Mouse (Mus musculus) embryonic stem cell, embryonic (primary cell): ENCODE measurements around the gene Lhpp.

ENCODE experiments used
- CTCF ChIA-PET, 4 experiments: fragments of 300-600 bp in 2 of 4; fragments of 350-600 bp in 2 of 4; sonication (Branson Sonifier 250); formaldehyde crosslinking; loops; one replicate each; lab custom pipeline; 2022; ENCODE audit warnings: inconsistent platforms in 2 of 4; lab: Charles Lee
- POLR2A ChIA-PET, 4 experiments: fragments of 300-600 bp in 2 of 4; fragments of 350-600 bp in 2 of 4; sonication (Branson Sonifier 250); formaldehyde crosslinking; loops; one replicate each; lab custom pipeline; 2022; ENCODE audit warnings: antibody characterized with exemption in 4 of 4, inconsistent platforms in 1 of 4; lab: Charles Lee

The Lhpp gene

GRCm38 (mm10) chr7:132679549-132679948 is 69.1 kb downstream of the Lhpp start:
- CTCF ChIA-PET, result no interaction called here
- POLR2A ChIA-PET, result no interaction called here

DNA sequence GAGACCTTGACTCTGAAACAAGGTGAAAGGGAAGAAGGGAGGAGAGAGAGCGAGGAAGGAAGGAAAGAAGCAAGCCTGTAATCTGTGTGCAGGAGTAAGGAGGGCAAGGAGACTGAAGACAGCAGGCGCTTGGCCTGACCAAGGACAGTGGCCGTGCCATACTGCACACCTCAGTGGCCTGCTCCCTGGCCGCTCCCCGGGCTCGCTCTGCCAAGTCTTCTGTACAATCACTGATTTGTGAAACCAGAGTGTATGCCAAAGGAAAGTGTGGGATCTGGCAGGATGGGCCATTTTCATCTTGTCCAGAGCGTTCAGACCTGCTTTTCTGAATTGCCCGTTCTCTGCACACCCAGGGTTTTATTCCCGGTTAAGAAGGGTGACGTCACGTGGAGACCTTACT is 70.9 kb downstream of the Lhpp start:
- ChIA-PET CTCF (no interaction called here), POLR2A (interaction anchor here in 1 of 4 experiments (0.6 kb wide), 1 partner anchor 27 kb away, joined by 3 read pairs; no protein-coding TSS in a partner anchor)

DNA sequence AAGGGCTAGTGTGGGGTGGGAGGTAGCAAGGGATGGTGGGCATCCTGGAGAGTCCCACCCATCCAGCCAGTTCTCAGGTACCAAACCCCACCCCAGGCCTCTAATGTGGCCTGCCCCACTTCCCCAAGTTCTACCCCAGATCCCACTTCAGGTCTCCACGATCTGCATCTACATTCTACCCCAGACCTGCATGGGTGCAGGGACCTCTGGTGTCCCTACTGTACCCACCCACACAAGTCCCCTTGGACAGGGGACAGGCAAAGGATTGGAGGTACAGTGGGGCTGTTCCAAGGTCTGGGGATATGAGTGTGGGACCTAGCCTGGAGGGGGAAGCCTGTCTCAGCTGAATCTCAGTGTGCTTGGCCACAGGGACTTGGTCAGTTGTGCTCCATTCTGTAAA is 71.4 kb downstream of the Lhpp start:
- ChIA-PET CTCF (interaction anchor here in 1 of 4 experiments (1.2 kb wide), 1 partner anchor 8 kb away, joined by 3 read pairs; no protein-coding TSS in a partner anchor), POLR2A (no interaction called here)

- ChIA-PET CTCF (interaction anchor here in 1 of 4 experiments (1.2 kb wide), 1 partner anchor 8 kb away, joined by 3 read pairs; no protein-coding TSS in a partner anchor), POLR2A (no interaction called here)
Observed at GRCm38 (mm10) chr7:132682336-132682735, 71.9 kb downstream of the Lhpp start.

- CTCF ChIA-PET, result interaction anchor here in 1 of 4 experiments (1.2 kb wide), 1 partner anchor 9 kb away, joined by 3 read pairs; no protein-coding TSS in a partner anchor
- POLR2A ChIA-PET, result interaction anchor here in 1 of 4 experiments (1.2 kb wide), 1 partner anchor 9 kb away, joined by 3 read pairs; no protein-coding TSS in a partner anchor
Observed at GRCm38 (mm10) chr7:132682901-132683300, 72.5 kb downstream of the Lhpp start.

DNA sequence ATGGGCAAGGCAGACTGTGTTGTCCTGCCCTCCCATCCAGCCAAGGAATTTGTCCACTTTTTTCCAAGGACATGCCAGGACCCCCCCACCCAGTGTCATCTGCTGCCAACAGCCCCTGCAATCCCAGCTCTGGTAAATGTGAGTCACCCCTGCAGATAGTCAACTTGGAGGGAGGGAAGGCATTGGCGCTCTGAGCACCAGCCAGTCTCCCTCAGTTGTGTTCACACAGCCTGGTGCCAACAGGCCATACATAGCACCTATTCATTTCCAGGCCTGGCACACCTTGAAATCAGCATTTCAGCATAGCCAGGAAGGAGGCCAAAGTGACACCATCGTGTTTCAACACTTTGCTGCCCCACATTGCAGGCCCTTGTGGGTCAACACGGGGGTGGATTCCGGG is 73.5 kb downstream of the Lhpp start:
- ChIA-PET POLR2A (interaction anchor here in 2 of 4 experiments (0.7 to 1.2 kb wide), 3 partner anchors 10 to 574 kb away, joined by 3 read pairs; no protein-coding TSS in a partner anchor), CTCF (no interaction called here)

DNA sequence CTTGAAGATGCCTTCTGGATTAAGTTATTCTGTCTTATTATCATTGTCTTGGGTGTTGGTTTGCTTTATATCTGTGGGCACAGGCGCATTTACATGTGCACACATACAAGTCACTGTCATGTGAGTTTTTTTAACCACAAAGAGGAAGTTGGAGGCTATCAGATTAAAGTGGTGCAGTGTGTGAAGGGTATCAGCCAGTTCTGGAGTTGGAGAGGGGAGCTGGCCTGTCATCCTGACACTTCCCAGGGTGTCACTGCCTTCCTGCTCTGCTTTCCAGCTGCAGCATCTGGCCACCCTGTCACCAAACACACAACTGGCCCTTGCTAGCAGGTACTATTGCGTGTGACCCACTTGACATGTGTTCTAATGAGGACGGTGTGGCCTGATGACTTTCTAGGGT is 76.1 kb downstream of the Lhpp start:
- POLR2A ChIA-PET, result no interaction called here
- CTCF ChIA-PET, result no interaction called here

DNA sequence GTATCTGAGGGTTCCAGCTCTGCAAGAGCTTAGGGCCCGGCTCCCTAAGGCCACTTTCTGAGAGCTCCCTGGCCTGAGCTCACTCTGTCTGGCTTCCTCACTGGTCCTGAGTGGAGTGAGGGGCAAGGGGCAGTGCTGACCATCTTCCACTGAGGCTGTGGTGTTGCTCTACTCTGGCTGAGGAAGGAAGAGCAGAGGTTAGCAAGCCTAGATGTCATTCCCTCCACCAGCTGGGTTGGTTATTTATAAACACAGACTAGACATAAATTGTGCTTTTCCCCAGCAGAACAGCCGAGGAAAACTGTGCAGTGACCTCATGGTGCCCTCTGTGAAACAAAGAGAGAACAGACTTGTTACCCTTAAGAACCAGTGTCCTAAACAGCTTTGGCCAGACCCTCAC is 77.5 kb downstream of the Lhpp start:
- ChIA-PET CTCF (interaction anchor here in 2 of 4 experiments (0.5 to 0.9 kb wide), 4 partner anchors 9 to 1462 kb away, joined by 3 to 4 read pairs (median 4); no protein-coding TSS in a partner anchor), POLR2A (interaction anchor here in 2 of 4 experiments (0.6 to 0.8 kb wide), 3 partner anchors 11 to 185 kb away, joined by 3 read pairs; no protein-coding TSS in a partner anchor)

GRCm38 (mm10) chr7:132688721-132689120 is 78.3 kb downstream of the Lhpp start:
- ChIA-PET POLR2A (interaction anchor here in 1 of 4 experiments (0.6 kb wide), 1 partner anchor 12 kb away, joined by 3 read pairs; no protein-coding TSS in a partner anchor), CTCF (interaction anchor here in 1 of 4 experiments (0.9 kb wide), 1 partner anchor 1219 kb away, joined by 4 read pairs; no protein-coding TSS in a partner anchor)

GRCm38 (mm10) chr7:132689722-132690121 is 79.3 kb downstream of the Lhpp start:
- CTCF ChIA-PET, result interaction anchor here in 1 of 4 experiments (0.5 kb wide), 1 partner anchor 77 kb away, joined by 8 read pairs; no protein-coding TSS in a partner anchor
- POLR2A ChIA-PET, result interaction anchor here in 1 of 4 experiments (0.6 kb wide), 1 partner anchor 46 kb away, joined by 3 read pairs; no protein-coding TSS in a partner anchor

- CTCF ChIA-PET, result no interaction called here
Observed at GRCm38 (mm10) chr7:132690716-132691472, 80.5 kb downstream of the Lhpp start.

DNA sequence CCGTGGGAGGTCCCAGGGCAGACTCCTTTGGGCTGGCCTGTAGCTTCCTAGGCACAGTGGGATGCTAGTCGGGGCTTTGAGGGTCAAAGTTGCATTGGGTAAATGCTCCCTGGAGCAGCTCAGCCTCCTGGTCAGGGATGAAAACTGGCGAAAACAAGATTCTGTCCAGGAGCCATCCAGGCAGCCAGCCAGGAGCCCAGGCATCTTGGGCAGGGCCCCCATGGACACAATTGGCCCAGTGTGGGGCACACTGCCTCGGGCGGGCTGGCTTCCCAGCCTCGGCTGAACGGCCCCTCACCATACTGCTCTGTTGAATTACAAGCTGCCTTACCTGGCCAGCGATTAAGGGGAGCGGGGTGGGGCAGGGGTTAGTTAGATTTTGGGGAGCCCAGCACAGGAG is 82.3 kb downstream of the Lhpp start:
- ChIA-PET POLR2A (no interaction called here), CTCF (interaction anchor here in 1 of 4 experiments (0.7 kb wide), 1 partner anchor 28 kb away, joined by 3 read pairs; no protein-coding TSS in a partner anchor)

More at GRCm38 (mm10) chr7:132690716-132691472, 80.5 kb downstream of the Lhpp start:
- POLR2A ChIA-PET, result no interaction called here

DNA sequence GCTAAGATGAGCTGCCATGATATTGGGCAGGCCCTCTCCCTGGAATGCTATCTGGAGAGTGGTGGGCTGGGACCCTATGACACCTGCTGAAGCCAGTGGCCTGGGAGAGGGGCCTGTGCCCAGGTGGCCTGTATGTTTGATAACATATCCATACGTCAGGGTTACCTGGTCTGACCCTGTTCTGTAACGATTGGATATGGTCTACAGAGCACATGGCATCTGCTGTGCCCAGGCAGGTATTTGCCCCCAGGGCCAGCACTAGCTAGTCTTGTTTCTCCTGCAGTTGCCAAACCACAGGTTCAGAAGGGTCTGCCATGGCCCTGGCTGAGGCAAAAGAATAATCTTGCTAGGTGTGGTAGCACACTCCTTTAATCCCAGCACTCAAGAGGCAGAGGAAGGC is 83.1 kb downstream of the Lhpp start:
- CTCF ChIA-PET, result no interaction called here
- POLR2A ChIA-PET, result interaction anchor here in 1 of 4 experiments (1.1 kb wide), 1 partner anchor 24 kb away, joined by 3 read pairs; no protein-coding TSS in a partner anchor

DNA sequence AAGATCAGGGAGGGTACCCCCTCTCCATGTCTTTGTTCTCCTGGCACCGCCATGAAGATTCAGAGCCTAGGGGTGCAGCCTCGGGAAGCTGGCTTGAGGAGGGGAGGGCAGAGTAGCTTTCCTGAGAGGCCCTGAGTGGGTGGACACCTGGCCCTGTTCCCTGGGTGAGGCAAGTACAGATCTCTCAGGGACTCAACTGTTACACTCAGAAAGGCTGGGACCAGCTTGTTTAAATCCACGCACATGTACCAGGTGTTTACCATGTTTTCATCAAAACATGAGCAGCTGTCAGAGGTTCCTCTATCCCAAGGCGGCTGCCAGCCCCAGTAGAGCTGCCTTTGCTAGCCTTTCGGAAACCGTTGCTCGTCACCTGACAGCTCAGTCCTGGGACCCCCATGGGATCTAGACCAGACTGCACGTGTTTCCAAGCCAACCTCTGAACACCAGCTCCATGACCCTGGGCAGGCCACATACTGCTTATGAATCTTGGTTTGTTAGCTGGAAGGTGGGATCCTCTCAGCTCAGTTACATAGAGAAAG is 86.9 kb downstream of the Lhpp start:
- ChIA-PET CTCF (interaction anchor here in 1 of 4 experiments (0.9 kb wide), 1 partner anchor 10 kb away, joined by 3 read pairs; no protein-coding TSS in a partner anchor), POLR2A (interaction anchor here in 1 of 4 experiments (0.5 kb wide), 1 partner anchor 114 kb away, joined by 3 read pairs; no protein-coding TSS in a partner anchor)

GRCm38 (mm10) chr7:132698737-132699136 is 88.3 kb downstream of the Lhpp start:
- CTCF ChIA-PET, result no interaction called here

DNA sequence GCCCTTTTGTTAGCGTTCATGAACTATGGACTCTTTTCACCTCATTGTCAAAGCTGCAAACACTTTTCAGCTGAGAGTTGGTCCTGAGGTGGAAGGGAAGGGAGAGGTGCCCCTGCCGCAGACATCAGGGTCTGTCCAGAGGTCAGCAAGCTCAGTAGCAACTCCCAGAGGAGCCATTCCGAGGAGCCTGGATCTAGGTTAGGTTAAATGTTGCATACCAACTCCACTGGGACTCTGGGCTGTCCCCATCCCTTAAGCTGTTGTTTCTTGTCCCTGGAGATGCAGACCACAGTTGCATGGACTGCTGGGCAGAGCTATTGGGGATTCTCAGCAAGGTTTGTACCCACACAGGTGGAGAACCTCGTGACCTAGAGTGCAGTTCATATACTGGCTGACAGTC is 88.7 kb downstream of the Lhpp start:
- POLR2A ChIA-PET, result interaction anchor here in 2 of 4 experiments (0.5 to 1.6 kb wide), 7 partner anchors 12 to 197 kb away, joined by 3 to 6 read pairs (median 3); no protein-coding TSS in a partner anchor
- CTCF ChIA-PET, result no interaction called here

More at GRCm38 (mm10) chr7:132698737-132699136, 88.3 kb downstream of the Lhpp start:
- POLR2A ChIA-PET, result interaction anchor here in 2 of 4 experiments (0.5 to 1.6 kb wide), 6 partner anchors 11 to 198 kb away, joined by 3 to 4 read pairs (median 3); no protein-coding TSS in a partner anchor

- CTCF ChIA-PET, result no interaction called here
Observed at GRCm38 (mm10) chr7:132699639-132700038, 89.2 kb downstream of the Lhpp start.

GRCm38 (mm10) chr7:132700107-132700506 is 89.7 kb downstream of the Lhpp start:
- CTCF ChIA-PET, result interaction anchor here in 2 of 4 experiments (0.6 to 1.2 kb wide), 2 partner anchors 8 to 111 kb away, joined by 3 to 6 read pairs; no protein-coding TSS in a partner anchor
- POLR2A ChIA-PET, result interaction anchor here in 1 of 4 experiments (1.5 kb wide), 1 partner anchor 12 kb away, joined by 6 read pairs; no protein-coding TSS in a partner anchor

More at GRCm38 (mm10) chr7:132699639-132700038, 89.2 kb downstream of the Lhpp start:
- POLR2A ChIA-PET, result interaction anchor here in 2 of 4 experiments (1.1 to 1.6 kb wide), 3 partner anchors 12 to 44 kb away, joined by 3 to 6 read pairs (median 3); no protein-coding TSS in a partner anchor
